18 mouse cellular contexts compared by ENCODE assay signal in genomic region chrX:42352610-42353254, GRCm38 (mm10).
DNase-seq lines count a peak whose midpoint lies in the region; ATAC-seq and TF ChIP-seq lines count a peak whose summit lies in the region.
"Had no signal": no experiment of that assay in that cellular context is flagged by ENCODE, and none has a peak within 500 bp of the region (broad histone marks: within the 10 kb centered on the region; RNA-seq: fewer than 3 reads in every experiment).

No protein-coding gene starts in this region.

- no peak for TF ChIP-seq CTCF in brain, embryonic 14.5 days (IDR thresholded peaks at IDR 0.05; ENCODE audit: borderline replicate concordance, extremely low read depth, insufficient read depth, insufficient read length)

- no peaks in the 10 kb centered on the region for H3K36me3 ChIP-seq in midbrain, embryonic 12.5 days
- H3K36me3 ChIP-seq in midbrain, embryonic 16.5 days (ENCODE audit: control insufficient read depth, insufficient read depth, low read length), result no peaks in the 10 kb centered on the region
- H3K36me3 ChIP-seq in forebrain, embryonic 13.5 days (ENCODE audit: poor library complexity, severe bottlenecking), result no peaks in the 10 kb centered on the region
- H3K36me3 ChIP-seq: embryonic facial prominence, embryonic 13.5 days; G1E; heart, embryonic 12.5 days; hindbrain, embryonic 10.5 days; hindbrain, embryonic 15.5 days had no signal

- no peak overlapping the region for H3K4me2 ChIP-seq in midbrain, embryonic 12.5 days (replicated peaks)
- no peak overlapping the region for H3K4me2 ChIP-seq in midbrain, embryonic 16.5 days (ENCODE audit: low read length)
- H3K4me2 ChIP-seq in forebrain, embryonic 13.5 days, result no peak overlapping the region
- H3K4me2 ChIP-seq: embryonic facial prominence, embryonic 13.5 days; heart, embryonic 12.5 days; hindbrain, embryonic 15.5 days had no signal

- DNase-seq in brain, embryonic 14.5 days (ENCODE audit: low read depth), result peak; percentile 78
- no peak for DNase-seq in gastrocnemius, postnatal 25 days
- DNase-seq in cerebellum, postnatal 36 days, result no peak
- DNase-seq: adrenal gland, adult 8-10 months; adrenal gland, postnatal 36 days; cerebellum, adult 11-12 months; cerebellum, adult 9-10 months; cerebellum, postnatal 25 days; gastrocnemius, postnatal 14 days had no signal

- no peaks in the 10 kb centered on the region for H3K27me3 ChIP-seq in midbrain, embryonic 12.5 days
- no peaks in the 10 kb centered on the region for H3K27me3 ChIP-seq in midbrain, embryonic 16.5 days (ENCODE audit: control insufficient read depth, insufficient read depth, low read depth, low read length)
- H3K27me3 ChIP-seq in forebrain, embryonic 13.5 days, result no peaks in the 10 kb centered on the region
- H3K27me3 ChIP-seq: embryonic facial prominence, embryonic 13.5 days; heart, embryonic 12.5 days; hindbrain, embryonic 15.5 days had no signal

- H3K9ac ChIP-seq in midbrain, embryonic 12.5 days (replicated peaks), result no peak overlapping the region
- H3K9ac ChIP-seq in midbrain, embryonic 16.5 days (ENCODE audit: low read depth, low read length), result no peak overlapping the region
- H3K9ac ChIP-seq in forebrain, embryonic 13.5 days, result no peak overlapping the region
- H3K9ac ChIP-seq: embryonic facial prominence, embryonic 13.5 days; heart, embryonic 12.5 days; hindbrain, embryonic 15.5 days had no signal

- no peaks in the 10 kb centered on the region; the same call in 1 of the 2 replicates for H3K4me1 ChIP-seq in midbrain, embryonic 12.5 days
- no peaks in the 10 kb centered on the region; the same call in 1 of the 2 replicates for H3K4me1 ChIP-seq in midbrain, embryonic 16.5 days (ENCODE audit: control insufficient read depth, insufficient read depth, low read length)
- H3K4me1 ChIP-seq in forebrain, embryonic 13.5 days, result peaks cover 16% of the 10 kb centered on the region; the same call in 1 of the 2 replicates
- H3K4me1 ChIP-seq: embryonic facial prominence, embryonic 13.5 days; heart, embryonic 12.5 days; hindbrain, embryonic 10.5 days; hindbrain, embryonic 15.5 days had no signal

- H3K9me3 ChIP-seq in midbrain, embryonic 12.5 days, result no peaks in the 10 kb centered on the region
- no peaks in the 10 kb centered on the region for H3K9me3 ChIP-seq in midbrain, embryonic 16.5 days (replicated peaks; ENCODE audit: control insufficient read depth, low read length, poor library complexity, severe bottlenecking)
- H3K9me3 ChIP-seq in forebrain, embryonic 13.5 days (replicated peaks), result no peaks in the 10 kb centered on the region
- H3K9me3 ChIP-seq: embryonic facial prominence, embryonic 13.5 days; G1E; heart, embryonic 12.5 days; hindbrain, embryonic 10.5 days; hindbrain, embryonic 15.5 days had no signal

- H3K4me3 ChIP-seq in midbrain, embryonic 12.5 days, result no peak overlapping the region
- no peak overlapping the region for H3K4me3 ChIP-seq in midbrain, embryonic 16.5 days (ENCODE audit: low read depth, low read length)
- H3K4me3 ChIP-seq in forebrain, embryonic 13.5 days, result no peak overlapping the region
- H3K4me3 ChIP-seq: embryonic facial prominence, embryonic 13.5 days; heart, embryonic 12.5 days; hindbrain, embryonic 10.5 days; hindbrain, embryonic 15.5 days had no signal

- peak; percentile 58; the same call in 1 of the 2 replicates for ATAC-seq in midbrain, embryonic 12.5 days (ENCODE audit: low FRiP score, low read depth)
- ATAC-seq in midbrain, embryonic 16.5 days, result no peak
- peak; percentile 95 for ATAC-seq in forebrain, embryonic 13.5 days
- ATAC-seq: intestine, embryonic 16.5 days had no signal

- WGBS in midbrain, embryonic 12.5 days, result 68% methylated on average over 5 of the region's 5 CpGs
- WGBS in midbrain, embryonic 16.5 days, result 59% methylated on average over 5 of the region's 5 CpGs
- WGBS in forebrain, embryonic 13.5 days, result 40% methylated on average over 5 of the region's 5 CpGs

- no peak for TF ChIP-seq POLR2A in brain, embryonic 14.5 days (IDR thresholded peaks at IDR 0.05; ENCODE audit: borderline replicate concordance, extremely low read depth, insufficient read depth, insufficient read length, poor library complexity, severe bottlenecking)

- H3K27ac ChIP-seq in midbrain, embryonic 12.5 days (replicated peaks), result no peak overlapping the region
- no peak overlapping the region for H3K27ac ChIP-seq in midbrain, embryonic 16.5 days (ENCODE audit: low read length)
- H3K27ac ChIP-seq in forebrain, embryonic 13.5 days, result peak overlapping the region; percentile 51
- H3K27ac ChIP-seq: embryonic facial prominence, embryonic 13.5 days; hindbrain, embryonic 10.5 days; hindbrain, embryonic 15.5 days had no signal
